Mouse (Mus musculus) hindbrain, embryonic 11.5 days (tissue): ENCODE measurements around the gene Myo3b. TPM values are rescaled to one million over a fixed set of nuclear protein-coding genes. Genes with fewer than 3 reads are reported as not detected.

Source experiments
- ATAC-seq: fragments of 200-750 bp; cut with Nextera tagmentation; 2 replicates; pipeline ENCODE4 v1.8.0; 2017; ENCODE audit warnings: mild to moderate bottlenecking, moderate TSS enrichment, moderate library complexity; ENCODE audit not compliant: low FRiP score
- DNase-seq: peaks from one replicate; pipeline ENCODE4 v3.0.0-alpha.2; 2015; ENCODE audit warnings: low spot score
- H3K27ac ChIP-seq: fragments of 300-500 bp; sonication (generic); 2 replicates; pipeline ENCODE4 v1.5.1; 2014; ENCODE audit warnings: mild to moderate bottlenecking, low read depth, low read length
- H3K27me3 ChIP-seq: fragments of 300-500 bp; sonication (generic); 2 replicates; pipeline ENCODE4 v1.6.1; 2014; ENCODE audit warnings: mild to moderate bottlenecking, low read length, moderate library complexity, mixed read lengths; ENCODE audit not compliant: control insufficient read depth, insufficient read depth
- H3K36me3 ChIP-seq: fragments of 300-500 bp; sonication (generic); 2 replicates; pipeline ENCODE4 v1.6.1; 2014; ENCODE audit warnings: mild to moderate bottlenecking, low read length, moderate library complexity, mixed read lengths; ENCODE audit not compliant: control insufficient read depth, insufficient read depth
- H3K4me1 ChIP-seq: fragments of 300-500 bp; sonication (generic); replicated peaks from 2 replicates; pipeline ENCODE4 v1.6.1; 2014; ENCODE audit warnings: low read length, mixed read lengths; ENCODE audit not compliant: control insufficient read depth, insufficient read depth
- H3K4me2 ChIP-seq: fragments of 300-500 bp; sonication (generic); replicated peaks from 2 replicates; pipeline ENCODE4 v1.6.1; 2014; ENCODE audit warnings: mild to moderate bottlenecking, low read depth, low read length
- H3K4me3 ChIP-seq: fragments of 300-500 bp; sonication (generic); 2 replicates; pipeline ENCODE4 v1.5.1; 2014; ENCODE audit warnings: low read depth, low read length
- H3K9ac ChIP-seq: fragments of 300-500 bp; sonication (generic); 2 replicates; pipeline ENCODE4 v1.6.1; 2014; ENCODE audit warnings: low read depth, low read length
- H3K9me3 ChIP-seq: fragments of 300-500 bp; sonication (generic); 2 replicates; pipeline ENCODE4 v1.6.1; 2016; ENCODE audit warnings: low read length; ENCODE audit not compliant: control insufficient read depth
- whole genome bisulfite sequencing: fragments of 180-500 bp; shearing (Covaris S2); extraction: QIAGEN DNeasy Blood & Tissue Kit; methylation state at CpG from one replicate; pipeline ENCODE4 v1.1.7; 2014; 5-methylcytosine and 5-hydroxymethylcytosine counted together
- polyA plus RNA-seq: library from polyadenylated mRNA; unstranded; fragments of >200 nt; fragmentation: Nextera tagmentation; extraction: Ambion mirVana; gene quantifications from 2 replicates; pipeline ENCODE4 v1.2.1, GENCODE M21; 2014

Gene Myo3b
- polyA plus RNA-seq, 1 experiment from 2014 or later, result 0.09 TPM

GRCm38 (mm10) chr2:70053803-70054202, 14.9 kb downstream of the Myo3b start:
- Histone ChIP-seq H3K27ac (no peak overlapping the region), H3K9me3 (no peaks in the 10 kb centered on the region), H3K9ac (no peak overlapping the region), H3K36me3 (no peaks in the 10 kb centered on the region), H3K4me2 (no peak overlapping the region), H3K27me3 (no peaks in the 10 kb centered on the region), H3K4me3 (no peak overlapping the region), H3K4me1 (no peaks in the 10 kb centered on the region)
- DNase-seq, result no peak
- WGBS, result 79% methylated on average over 9 of the region's 9 CpGs
- no peak for ATAC-seq

- H3K36me3 ChIP-seq, result no peaks in the 10 kb centered on the region
- WGBS, result 90% methylated on average over 4 of the region's 4 CpGs
- no peak overlapping the region for H3K4me3 ChIP-seq
- no peaks in the 10 kb centered on the region for H3K27me3 ChIP-seq
- H3K9me3 ChIP-seq, result no peaks in the 10 kb centered on the region
- H3K9ac ChIP-seq, result no peak overlapping the region
- ATAC-seq (no peak), DNase-seq (no peak)
- H3K27ac ChIP-seq, result no peak overlapping the region
- no peaks in the 10 kb centered on the region for H3K4me1 ChIP-seq
- H3K4me2 ChIP-seq, result no peak overlapping the region
These were observed 19.3 kb downstream of the Myo3b start for GRCm38 (mm10) chr2:70058201-70058600.

GRCm38 (mm10) chr2:70060359-70061345, 21.7 kb downstream of the Myo3b start:
- no peaks in the 10 kb centered on the region for H3K36me3 ChIP-seq
- H3K4me2 ChIP-seq, result no peak overlapping the region
- H3K4me3 ChIP-seq, result no peak overlapping the region
- H3K27me3 ChIP-seq, result no peaks in the 10 kb centered on the region
- DNase-seq (no peak), ATAC-seq (no peak; the same call in 1 of the 2 replicates)
- H3K4me1 ChIP-seq, result no peaks in the 10 kb centered on the region
- H3K9ac ChIP-seq, result no peak overlapping the region
- H3K27ac ChIP-seq, result no peak overlapping the region
- H3K9me3 ChIP-seq, result no peaks in the 10 kb centered on the region
- WGBS, result 57% methylated on average over 11 of the region's 11 CpGs

- Histone ChIP-seq H3K9ac (no peak overlapping the region), H3K4me1 (no peaks in the 10 kb centered on the region), H3K27me3 (no peaks in the 10 kb centered on the region), H3K36me3 (no peaks in the 10 kb centered on the region), H3K4me2 (no peak overlapping the region), H3K9me3 (no peaks in the 10 kb centered on the region), H3K27ac (no peak overlapping the region), H3K4me3 (no peak overlapping the region)
- DNase-seq (no peak), ATAC-seq (no peak)
- WGBS, result 75% methylated on average over 6 of the region's 6 CpGs
These were observed 26.2 kb downstream of the Myo3b start for GRCm38 (mm10) chr2:70065116-70065515.

- ATAC-seq (no peak), DNase-seq (no peak)
- WGBS, result 38% methylated on average over 7 of the region's 7 CpGs
- Histone ChIP-seq H3K4me3 (no peak overlapping the region), H3K27ac (no peak overlapping the region), H3K27me3 (no peaks in the 10 kb centered on the region), H3K9me3 (no peaks in the 10 kb centered on the region), H3K9ac (no peak overlapping the region), H3K36me3 (no peaks in the 10 kb centered on the region), H3K4me1 (no peaks in the 10 kb centered on the region), H3K4me2 (no peak overlapping the region)
These were observed 26.9 kb downstream of the Myo3b start for GRCm38 (mm10) chr2:70065729-70066300.

GRCm38 (mm10) chr2:70066338-70067022, 27.6 kb downstream of the Myo3b start:
- no peak for ATAC-seq
- Histone ChIP-seq H3K9ac (no peak overlapping the region), H3K27ac (no peak overlapping the region), H3K9me3 (no peaks in the 10 kb centered on the region), H3K4me1 (no peaks in the 10 kb centered on the region), H3K27me3 (no peaks in the 10 kb centered on the region), H3K36me3 (no peaks in the 10 kb centered on the region), H3K4me3 (no peak overlapping the region), H3K4me2 (no peak overlapping the region)
- 66% methylated on average over 6 of the region's 6 CpGs for WGBS
- DNase-seq, result no peak

- Histone ChIP-seq H3K27ac (no peak overlapping the region), H3K4me3 (no peak overlapping the region), H3K9me3 (no peaks in the 10 kb centered on the region), H3K27me3 (no peaks in the 10 kb centered on the region), H3K4me1 (no peaks in the 10 kb centered on the region), H3K4me2 (no peak overlapping the region), H3K36me3 (no peaks in the 10 kb centered on the region), H3K9ac (no peak overlapping the region)
- no peak for DNase-seq
- ATAC-seq, result no peak
- 80% methylated on average over 5 of the region's 5 CpGs for WGBS
These were observed 30.9 kb downstream of the Myo3b start for GRCm38 (mm10) chr2:70069861-70070260.

- Histone ChIP-seq H3K27me3 (no peaks in the 10 kb centered on the region), H3K36me3 (no peaks in the 10 kb centered on the region), H3K27ac (no peak overlapping the region), H3K9ac (no peak overlapping the region), H3K4me2 (no peak overlapping the region), H3K4me3 (no peak overlapping the region), H3K9me3 (no peaks in the 10 kb centered on the region), H3K4me1 (no peaks in the 10 kb centered on the region)
- DNase-seq (no peak), ATAC-seq (no peak)
- WGBS, result 83% methylated on average over 17 of the region's 17 CpGs
These were observed 44.6 kb downstream of the Myo3b start for GRCm38 (mm10) chr2:70083444-70084020.
